Mouse (Mus musculus): Measurements from ENCODE around the gene Gm21698.
A peak's percentile ranks its signal among the peaks of the same experiment; 100 is the strongest.
"Not testable (repeated sequence)": the region's sequence is repeated elsewhere in the genome, so short reads cannot be mapped to it uniquely, and the experiment has no call there.

Gm21698 gene

DNA sequence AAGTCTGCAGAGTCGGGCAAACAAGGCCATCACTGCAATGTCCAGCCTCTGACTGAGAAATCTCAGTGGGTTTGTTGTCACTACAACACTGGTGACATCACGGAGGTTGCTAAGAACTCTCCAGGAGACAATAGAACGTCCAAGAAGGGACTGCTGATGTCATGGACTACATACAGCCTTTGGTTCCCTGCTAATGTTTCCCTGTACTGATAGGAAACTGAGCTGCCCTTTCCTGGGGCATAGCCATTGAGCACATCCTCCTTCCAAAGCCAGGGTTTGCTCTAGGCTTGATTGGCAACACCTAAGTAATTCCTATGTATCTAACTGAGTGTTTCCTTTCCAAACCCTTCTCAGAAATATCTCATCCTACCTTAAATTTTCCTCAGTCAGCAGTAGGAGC is at the start of gene Gm21698:
TSS of gene Gm21698 (minus strand) at position 101 of the 400 bp plus-strand sequence.
- DNase-seq (ENCODE audit: low spot score in 2 of 2): not testable (repeated sequence)

DNA sequence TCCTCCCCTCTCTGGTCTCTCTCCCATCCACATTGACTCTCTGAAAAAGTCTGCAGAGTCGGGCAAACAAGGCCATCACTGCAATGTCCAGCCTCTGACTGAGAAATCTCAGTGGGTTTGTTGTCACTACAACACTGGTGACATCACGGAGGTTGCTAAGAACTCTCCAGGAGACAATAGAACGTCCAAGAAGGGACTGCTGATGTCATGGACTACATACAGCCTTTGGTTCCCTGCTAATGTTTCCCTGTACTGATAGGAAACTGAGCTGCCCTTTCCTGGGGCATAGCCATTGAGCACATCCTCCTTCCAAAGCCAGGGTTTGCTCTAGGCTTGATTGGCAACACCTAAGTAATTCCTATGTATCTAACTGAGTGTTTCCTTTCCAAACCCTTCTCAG is 34.4 kb upstream of the Gm21698 start, which contains the start of gene Gm5862:
TSS of gene Gm5862 (minus strand) at position 101 of the 400 bp plus-strand sequence.
- DNase-seq (ENCODE audit: low spot score in 2 of 2): not testable (repeated sequence)

DNA sequence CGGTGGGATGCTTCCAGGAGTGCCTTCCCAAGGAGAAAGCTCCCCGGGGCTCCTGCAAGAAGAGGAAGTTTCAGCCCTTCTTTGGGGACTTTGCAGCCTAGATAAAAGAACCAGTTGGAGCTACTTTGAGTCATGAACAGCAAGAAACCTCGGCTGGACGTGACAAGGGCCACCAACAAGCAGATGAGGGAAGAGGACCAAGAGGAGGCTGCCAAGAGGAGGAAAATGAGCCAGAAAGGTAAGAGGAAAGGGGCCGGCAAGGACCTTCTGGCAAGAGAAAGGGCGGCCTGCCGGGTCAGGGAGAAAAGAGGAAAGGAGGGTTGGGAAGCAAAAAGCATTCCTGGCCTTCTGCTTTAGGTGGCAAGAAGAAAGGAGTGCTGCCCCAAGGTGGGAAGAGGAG is 19.2 kb upstream of the Gm21698 start:
- not testable (repeated sequence) for DNase-seq (ENCODE audit: low spot score in 2 of 2)

DNA sequence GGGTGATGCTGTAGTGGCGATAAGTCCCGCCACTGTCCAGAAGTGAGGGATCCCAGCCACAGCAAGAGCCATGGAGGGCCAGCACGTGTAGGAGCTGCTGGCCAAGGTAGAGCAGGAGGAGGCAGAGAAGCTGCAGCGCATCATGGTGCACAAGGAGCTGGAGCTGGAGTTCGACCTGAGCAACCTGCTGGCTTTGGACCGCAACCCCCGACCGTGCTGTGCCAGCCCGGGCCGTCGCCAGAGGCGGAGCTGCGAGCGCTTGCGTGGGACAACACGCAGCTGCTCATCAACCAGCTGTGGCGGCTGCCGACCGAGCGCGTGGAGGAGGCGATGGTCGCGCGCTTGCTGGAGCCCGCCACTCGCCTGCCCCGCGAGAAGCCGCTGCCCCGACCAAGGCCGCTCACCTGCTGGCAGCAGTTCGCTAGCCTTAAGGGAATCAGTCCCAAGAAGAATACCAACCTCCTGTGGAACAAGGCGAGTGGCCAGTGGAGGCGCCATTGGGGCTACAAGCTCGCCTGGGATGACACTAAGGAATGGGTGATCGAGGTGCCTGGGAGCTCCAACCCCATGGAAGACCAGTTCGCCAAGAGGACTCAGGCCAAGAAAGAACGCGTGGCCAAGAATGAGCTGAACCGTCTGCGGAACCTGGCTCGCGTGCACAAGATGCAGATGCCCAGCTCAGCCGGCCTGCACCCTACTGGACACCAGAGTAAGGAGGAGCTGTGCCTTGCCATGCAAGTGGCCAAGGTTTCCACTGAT is 18.7 kb upstream of the Gm21698 start:
- DNase-seq (ENCODE audit: low spot score in 2 of 2): peak in 1 of 2 experiments; percentile 8

DNA sequence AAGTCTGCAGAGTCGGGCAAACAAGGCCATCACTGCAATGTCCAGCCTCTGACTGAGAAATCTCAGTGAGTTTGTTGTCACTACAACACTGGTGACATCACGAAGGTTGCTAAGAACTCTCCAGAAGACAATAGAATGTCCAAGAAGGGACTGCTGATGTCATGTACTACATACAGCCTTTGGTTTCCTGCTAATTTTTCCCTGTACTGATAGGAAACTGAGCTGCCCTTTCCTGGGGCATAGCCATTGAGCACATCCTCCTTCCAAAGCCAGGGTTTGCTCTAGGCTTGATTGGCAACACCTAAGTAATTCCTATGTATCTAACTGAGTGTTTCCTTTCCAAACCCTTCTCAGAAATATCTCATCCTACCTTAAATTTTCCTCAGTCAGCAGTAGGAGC is 16.2 kb upstream of the Gm21698 start, which contains the start of gene Gm1979:
TSS of gene Gm1979 (minus strand) at position 101 of the 400 bp plus-strand sequence.
- not testable (repeated sequence) for DNase-seq (ENCODE audit: low spot score in 2 of 2)

DNA sequence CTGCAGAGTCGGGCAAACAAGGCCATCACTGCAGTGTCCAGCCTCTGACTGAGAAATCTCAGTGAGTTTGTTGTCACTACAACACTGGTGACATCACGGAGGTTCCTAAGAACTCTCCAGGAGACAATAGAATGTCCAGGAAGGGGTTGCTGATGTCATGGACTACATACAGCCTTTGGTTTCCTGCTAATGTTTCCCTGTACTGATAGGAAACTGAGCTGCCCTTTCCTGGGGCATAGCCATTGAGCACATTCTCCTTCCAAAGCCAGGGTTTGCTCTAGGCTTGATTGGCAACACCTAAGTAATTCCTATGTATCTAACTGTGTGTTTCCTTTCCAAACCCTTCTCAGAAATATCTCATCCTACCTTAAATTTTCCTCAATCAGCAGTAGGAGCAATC is 15.9 kb downstream of the Gm21698 start, which contains the start of gene Gm21680:
TSS of gene Gm21680 (minus strand) at position 101 of the 400 bp plus-strand sequence.
- not testable (repeated sequence) for DNase-seq (ENCODE audit: low spot score in 2 of 2)

DNA sequence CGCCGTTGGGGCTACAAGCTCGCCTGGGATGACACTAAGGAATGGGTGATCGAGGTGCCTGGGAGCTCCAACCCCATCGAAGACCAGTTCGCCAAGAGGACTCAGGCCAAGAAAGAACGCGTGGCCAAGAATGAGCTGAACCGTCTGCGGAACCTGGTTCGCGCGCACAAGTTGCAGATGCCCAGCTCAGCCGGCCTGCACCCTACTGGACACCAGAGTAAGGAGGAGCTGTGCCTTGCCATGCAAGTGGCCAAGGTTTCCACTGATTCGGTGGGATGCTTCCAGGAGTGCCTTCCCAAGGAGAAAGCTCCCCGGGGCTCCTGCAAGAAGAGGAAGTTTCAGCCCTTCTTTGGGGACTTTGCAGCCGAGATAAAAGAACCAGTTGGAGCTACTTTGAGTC is 31.4 kb downstream of the Gm21698 start:
- DNase-seq (ENCODE audit: low spot score in 2 of 2): not testable (repeated sequence)

DNA sequence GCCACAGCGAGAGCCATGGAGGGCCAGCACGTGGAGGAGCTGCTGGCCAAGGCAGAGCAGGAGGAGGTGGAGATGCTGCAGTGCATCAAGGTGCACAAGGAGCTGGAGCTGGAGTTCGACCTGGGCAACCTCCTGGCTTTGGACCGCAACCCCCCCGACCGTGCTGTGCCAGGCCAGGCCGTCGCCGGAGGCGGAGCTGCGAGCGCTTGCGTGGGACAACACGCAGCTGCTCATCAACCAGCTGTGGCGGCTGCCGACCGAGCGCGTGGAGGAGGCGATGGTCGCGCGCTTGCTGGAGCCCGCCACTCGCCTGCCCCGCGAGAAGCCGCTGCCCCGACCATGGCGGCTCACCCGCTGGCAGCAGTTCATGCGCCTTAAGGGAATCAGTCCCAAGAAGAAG is 31.8 kb downstream of the Gm21698 start:
- not testable (repeated sequence) for DNase-seq (ENCODE audit: low spot score in 2 of 2)

DNA sequence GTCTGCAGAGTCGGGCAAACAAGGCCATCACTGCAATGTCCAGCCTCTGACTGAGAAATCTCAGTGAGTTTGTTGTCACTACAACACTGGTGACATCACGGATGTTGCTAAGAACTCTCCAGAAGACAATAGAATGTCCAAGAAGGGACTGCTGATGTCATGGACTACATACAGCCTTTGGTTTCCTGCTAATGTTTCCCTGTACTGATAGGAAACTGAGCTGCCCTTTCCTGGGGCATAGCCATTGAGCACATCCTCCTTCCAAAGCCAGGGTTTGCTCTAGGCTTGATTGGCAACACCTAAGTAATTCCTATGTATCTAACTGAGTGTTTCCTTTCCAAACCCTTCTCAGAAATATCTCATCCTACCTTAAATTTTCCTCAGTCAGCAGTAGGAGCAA is 34.1 kb downstream of the Gm21698 start, which contains the start of gene Gm21671:
TSS of gene Gm21671 (minus strand) at position 101 of the 400 bp plus-strand sequence.
- not testable (repeated sequence) for DNase-seq (ENCODE audit: low spot score in 2 of 2)

DNA sequence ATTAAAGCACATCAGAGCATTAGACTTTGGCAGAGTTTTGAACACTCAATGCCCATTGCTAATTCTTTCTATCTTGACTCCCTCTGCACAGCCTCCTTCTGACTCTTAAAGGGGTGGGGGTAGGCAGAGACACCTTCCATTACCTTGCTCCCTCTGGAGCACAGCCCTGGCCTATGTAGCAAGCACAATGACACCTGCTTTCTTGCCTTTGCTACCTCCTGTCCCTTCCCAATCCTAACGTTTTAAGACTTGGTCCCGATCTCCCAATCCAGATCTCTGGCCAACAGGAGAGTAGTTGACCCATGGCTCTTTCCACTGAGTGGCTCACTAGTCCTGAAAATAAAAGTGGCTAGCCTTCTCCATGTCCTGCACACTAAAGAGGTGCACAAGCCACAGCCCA is 43.1 kb downstream of the Gm21698 start:
- DNase-seq (ENCODE audit: low spot score in 2 of 2): not testable (repeated sequence)

DNA sequence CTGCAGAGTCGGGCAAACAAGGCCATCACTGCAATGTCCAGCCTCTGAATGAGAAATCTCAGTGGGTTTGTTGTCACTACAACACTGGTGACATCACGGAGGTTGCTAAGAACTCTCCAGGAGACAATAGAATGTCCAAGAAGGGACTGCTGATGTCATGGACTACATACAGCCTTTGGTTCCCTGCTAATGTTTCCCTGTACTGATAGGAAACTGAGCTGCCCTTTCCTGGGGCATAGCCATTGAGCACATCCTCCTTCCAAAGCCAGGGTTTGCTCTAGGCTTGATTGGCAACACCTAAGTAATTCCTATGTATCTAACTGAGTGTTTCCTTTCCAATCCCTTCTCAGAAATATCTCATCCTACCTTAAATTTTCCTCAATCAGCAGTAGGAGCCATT is 46.2 kb downstream of the Gm21698 start, which contains the start of gene Gm21663:
TSS of gene Gm21663 (minus strand) at position 101 of the 400 bp plus-strand sequence.
- DNase-seq (ENCODE audit: low spot score in 2 of 2): not testable (repeated sequence)
